Mouse (Mus musculus): Measurements from ENCODE around the gene Mrc1. TPM values are rescaled to one million over a fixed set of nuclear protein-coding genes. Genes with fewer than 3 reads are reported as not detected.

Mrc1 gene
- polyA plus RNA-seq, 1 experiment from 2014 or later, result 7.9 TPM

- H3K4me3 ChIP-seq (ENCODE audit: low read depth, low read length), result no peak overlapping the region
- H3K36me3 ChIP-seq (ENCODE audit: control insufficient read depth, insufficient read depth, low read length), result no peaks in the 10 kb centered on the region
- H3K27ac ChIP-seq (ENCODE audit: low read depth), result no peak overlapping the region
- no peaks in the 10 kb centered on the region for H3K9me3 ChIP-seq (ENCODE audit: control insufficient read depth, low read length)
- no peak for ATAC-seq (replicated peaks; ENCODE audit: low FRiP score, low TSS enrichment, low read depth)
- no peak for DNase-seq (ENCODE audit: low spot score)
- WGBS, result 68% methylated on average over 1 of the region's 1 CpGs
- no peaks in the 10 kb centered on the region for H3K27me3 ChIP-seq (replicated peaks; ENCODE audit: control insufficient read depth, insufficient read depth, low read length)
- H3K9ac ChIP-seq (ENCODE audit: low read length), result no peak overlapping the region
- H3K4me1 ChIP-seq (replicated peaks; ENCODE audit: control insufficient read depth, insufficient read depth, low read length), result no peaks in the 10 kb centered on the region
- H3K4me2 ChIP-seq (ENCODE audit: low read length), result no peak overlapping the region
These were observed 3.7 kb downstream of the Mrc1 start for GRCm38 (mm10) chr2:14232897-14233296.

- no peaks in the 10 kb centered on the region for H3K27me3 ChIP-seq (replicated peaks; ENCODE audit: control insufficient read depth, insufficient read depth, low read length)
- no peak overlapping the region for H3K4me3 ChIP-seq (ENCODE audit: low read depth, low read length)
- DNase-seq (ENCODE audit: low spot score) (no peak), ATAC-seq (replicated peaks; ENCODE audit: low FRiP score, low TSS enrichment, low read depth) (no peak)
- 65% methylated on average over 2 of the region's 2 CpGs for WGBS
- no peaks in the 10 kb centered on the region for H3K36me3 ChIP-seq (ENCODE audit: control insufficient read depth, insufficient read depth, low read length)
- no peak overlapping the region for H3K27ac ChIP-seq (ENCODE audit: low read depth)
- no peak overlapping the region for H3K4me2 ChIP-seq (ENCODE audit: low read length)
- no peaks in the 10 kb centered on the region for H3K9me3 ChIP-seq (ENCODE audit: control insufficient read depth, low read length)
- no peak overlapping the region for H3K9ac ChIP-seq (ENCODE audit: low read length)
- no peaks in the 10 kb centered on the region for H3K4me1 ChIP-seq (replicated peaks; ENCODE audit: control insufficient read depth, insufficient read depth, low read length)
These were observed 4.8 kb downstream of the Mrc1 start for GRCm38 (mm10) chr2:14233983-14234382.

DNA sequence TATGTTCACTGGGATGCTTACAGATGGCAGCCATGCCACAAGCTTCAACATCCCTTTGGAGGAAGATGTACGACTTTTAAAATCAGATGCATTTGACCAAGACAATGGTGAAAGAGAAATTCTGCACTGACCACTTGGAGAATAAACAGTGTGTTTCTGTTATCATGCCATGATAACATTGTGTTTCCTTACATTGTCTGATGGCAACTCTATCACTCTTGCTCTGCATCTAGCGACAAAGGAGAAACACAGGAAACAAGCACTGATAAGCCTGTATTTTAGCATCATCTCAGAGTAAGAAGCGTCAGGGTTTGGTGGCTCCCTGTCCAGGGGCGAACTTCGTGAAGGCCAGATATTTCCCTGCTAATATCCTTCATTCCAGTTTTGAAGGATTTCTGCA is 6.1 kb downstream of the Mrc1 start:
- WGBS, result 75% methylated on average over 5 of the region's 5 CpGs
- no peak overlapping the region for H3K27ac ChIP-seq (ENCODE audit: low read depth)
- H3K4me2 ChIP-seq (ENCODE audit: low read length), result no peak overlapping the region
- no peaks in the 10 kb centered on the region for H3K36me3 ChIP-seq (ENCODE audit: control insufficient read depth, insufficient read depth, low read length)
- no peak for ATAC-seq (replicated peaks; ENCODE audit: low FRiP score, low TSS enrichment, low read depth)
- no peak overlapping the region for H3K9ac ChIP-seq (ENCODE audit: low read length)
- H3K4me3 ChIP-seq (ENCODE audit: low read depth, low read length), result no peak overlapping the region
- no peaks in the 10 kb centered on the region for H3K27me3 ChIP-seq (replicated peaks; ENCODE audit: control insufficient read depth, insufficient read depth, low read length)
- H3K4me1 ChIP-seq (replicated peaks; ENCODE audit: control insufficient read depth, insufficient read depth, low read length), result no peaks in the 10 kb centered on the region
- DNase-seq (ENCODE audit: low spot score), result no peak
- no peaks in the 10 kb centered on the region for H3K9me3 ChIP-seq (ENCODE audit: control insufficient read depth, low read length)

GRCm38 (mm10) chr2:14236920-14237319 is 7.7 kb downstream of the Mrc1 start:
- ATAC-seq (replicated peaks; ENCODE audit: low FRiP score, low TSS enrichment, low read depth), result no peak

GRCm38 (mm10) chr2:14237723-14238122 is 8.5 kb downstream of the Mrc1 start:
- Histone ChIP-seq H3K27me3 (replicated peaks; ENCODE audit: control insufficient read depth, insufficient read depth, low read length) (no peaks in the 10 kb centered on the region), H3K4me3 (ENCODE audit: low read depth, low read length) (no peak overlapping the region)
- WGBS, result 38% methylated on average over 4 of the region's 4 CpGs

More at GRCm38 (mm10) chr2:14236920-14237319, 7.7 kb downstream of the Mrc1 start:
- H3K9ac ChIP-seq (ENCODE audit: low read length), result no peak overlapping the region
- no peaks in the 10 kb centered on the region for H3K4me1 ChIP-seq (replicated peaks; ENCODE audit: control insufficient read depth, insufficient read depth, low read length)
- 87% methylated on average over 4 of the region's 4 CpGs for WGBS
- H3K4me3 ChIP-seq (ENCODE audit: low read depth, low read length), result no peak overlapping the region
- no peaks in the 10 kb centered on the region for H3K27me3 ChIP-seq (replicated peaks; ENCODE audit: control insufficient read depth, insufficient read depth, low read length)
- H3K9me3 ChIP-seq (ENCODE audit: control insufficient read depth, low read length), result no peaks in the 10 kb centered on the region
- no peak overlapping the region for H3K4me2 ChIP-seq (ENCODE audit: low read length)
- no peak for DNase-seq (ENCODE audit: low spot score)
- no peaks in the 10 kb centered on the region for H3K36me3 ChIP-seq (ENCODE audit: control insufficient read depth, insufficient read depth, low read length)
- no peak overlapping the region for H3K27ac ChIP-seq (ENCODE audit: low read depth)

GRCm38 (mm10) chr2:14239151-14239550 is 10.0 kb downstream of the Mrc1 start:
- 55% methylated on average over 5 of the region's 5 CpGs for WGBS
- DNase-seq (ENCODE audit: low spot score) (no peak), ATAC-seq (replicated peaks; ENCODE audit: low FRiP score, low TSS enrichment, low read depth) (no peak)
- H3K4me1 ChIP-seq (replicated peaks; ENCODE audit: control insufficient read depth, insufficient read depth, low read length), result no peaks in the 10 kb centered on the region
- no peak overlapping the region for H3K9ac ChIP-seq (ENCODE audit: low read length)
- H3K9me3 ChIP-seq (ENCODE audit: control insufficient read depth, low read length), result no peaks in the 10 kb centered on the region
- no peak overlapping the region for H3K4me2 ChIP-seq (ENCODE audit: low read length)
- no peaks in the 10 kb centered on the region for H3K27me3 ChIP-seq (replicated peaks; ENCODE audit: control insufficient read depth, insufficient read depth, low read length)
- no peak overlapping the region for H3K4me3 ChIP-seq (ENCODE audit: low read depth, low read length)
- no peak overlapping the region for H3K27ac ChIP-seq (ENCODE audit: low read depth)
- H3K36me3 ChIP-seq (ENCODE audit: control insufficient read depth, insufficient read depth, low read length), result no peaks in the 10 kb centered on the region

More at GRCm38 (mm10) chr2:14237723-14238122, 8.5 kb downstream of the Mrc1 start:
- no peaks in the 10 kb centered on the region for H3K36me3 ChIP-seq (ENCODE audit: control insufficient read depth, insufficient read depth, low read length)
- ATAC-seq (replicated peaks; ENCODE audit: low FRiP score, low TSS enrichment, low read depth) (no peak), DNase-seq (ENCODE audit: low spot score) (no peak)
- H3K9ac ChIP-seq (ENCODE audit: low read length), result no peak overlapping the region
- H3K4me2 ChIP-seq (ENCODE audit: low read length), result no peak overlapping the region
- H3K27ac ChIP-seq (ENCODE audit: low read depth), result no peak overlapping the region
- H3K4me1 ChIP-seq (replicated peaks; ENCODE audit: control insufficient read depth, insufficient read depth, low read length), result no peaks in the 10 kb centered on the region
- no peaks in the 10 kb centered on the region for H3K9me3 ChIP-seq (ENCODE audit: control insufficient read depth, low read length)

DNA sequence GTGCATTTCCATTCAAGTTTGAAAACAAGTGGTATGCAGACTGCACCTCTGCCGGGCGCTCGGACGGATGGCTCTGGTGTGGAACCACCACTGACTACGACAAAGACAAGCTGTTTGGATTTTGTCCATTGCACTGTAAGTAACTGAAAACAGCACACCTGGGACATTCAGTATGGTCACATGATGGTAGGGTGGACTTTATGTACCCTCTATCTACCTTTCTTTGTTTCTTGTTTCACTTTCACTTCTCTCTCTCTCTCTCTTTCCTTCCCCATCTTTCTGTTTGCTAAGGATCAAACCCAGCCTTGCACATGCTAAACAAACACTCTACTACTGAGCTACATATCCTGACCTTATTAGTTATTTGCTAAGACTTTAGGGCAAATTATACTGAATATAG is 15.0 kb downstream of the Mrc1 start:
- ATAC-seq (replicated peaks; ENCODE audit: low FRiP score, low TSS enrichment, low read depth) (no peak), DNase-seq (ENCODE audit: low spot score) (no peak)
- Histone ChIP-seq H3K9ac (ENCODE audit: low read length) (no peak overlapping the region), H3K4me2 (ENCODE audit: low read length) (no peak overlapping the region), H3K4me3 (ENCODE audit: low read depth, low read length) (no peak overlapping the region), H3K4me1 (replicated peaks; ENCODE audit: control insufficient read depth, insufficient read depth, low read length) (no peaks in the 10 kb centered on the region), H3K9me3 (ENCODE audit: control insufficient read depth, low read length) (no peaks in the 10 kb centered on the region), H3K27ac (ENCODE audit: low read depth) (no peak overlapping the region), H3K27me3 (replicated peaks; ENCODE audit: control insufficient read depth, insufficient read depth, low read length) (no peaks in the 10 kb centered on the region), H3K36me3 (ENCODE audit: control insufficient read depth, insufficient read depth, low read length) (no peaks in the 10 kb centered on the region)
- WGBS, result 89% methylated on average over 5 of the region's 5 CpGs

- H3K4me2 ChIP-seq (ENCODE audit: low read length), result no peak overlapping the region
- H3K4me3 ChIP-seq (ENCODE audit: low read depth, low read length), result no peak overlapping the region
- WGBS, result 65% methylated on average over 2 of the region's 2 CpGs
These were observed 15.5 kb downstream of the Mrc1 start for GRCm38 (mm10) chr2:14244668-14245067.

DNA sequence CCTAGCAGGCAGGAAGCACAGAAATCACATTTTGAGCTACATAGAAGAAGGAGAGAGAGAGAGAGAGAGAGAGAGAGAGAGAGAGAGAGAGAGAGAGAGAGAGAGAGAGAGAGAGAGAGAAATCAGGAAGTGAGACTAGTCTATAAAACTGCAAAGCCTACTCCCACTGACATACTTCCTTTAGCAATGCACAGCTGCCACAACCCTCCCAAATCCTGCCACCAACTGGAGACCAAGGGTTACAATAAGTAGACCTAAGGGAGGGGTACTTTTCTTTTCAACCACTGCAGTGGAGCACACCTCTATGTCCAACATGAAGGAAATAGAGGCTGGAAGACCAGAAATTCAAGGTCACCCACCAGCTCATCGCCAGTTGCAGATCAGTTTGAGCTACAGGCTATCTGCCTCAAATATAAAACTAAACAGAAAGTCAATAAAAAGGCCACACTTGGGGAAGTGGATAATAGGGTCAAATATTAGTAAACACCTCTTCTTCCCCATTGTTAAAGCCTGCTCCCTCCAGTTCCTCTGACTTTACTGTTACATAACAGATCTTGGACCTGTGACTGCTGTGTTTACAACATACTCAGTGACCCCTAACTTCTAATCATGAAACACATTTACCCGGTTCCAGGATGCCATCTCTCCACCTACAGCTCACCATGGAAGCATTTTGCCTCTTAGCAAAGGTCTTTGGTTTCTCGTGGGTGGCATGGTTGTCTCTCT is 20.8 kb downstream of the Mrc1 start:
- Histone ChIP-seq H3K4me3 (ENCODE audit: low read depth, low read length) (no peak overlapping the region), H3K36me3 (ENCODE audit: control insufficient read depth, insufficient read depth, low read length) (no peaks in the 10 kb centered on the region), H3K9ac (ENCODE audit: low read length) (no peak overlapping the region), H3K27ac (ENCODE audit: low read depth) (no peak overlapping the region), H3K27me3 (replicated peaks; ENCODE audit: control insufficient read depth, insufficient read depth, low read length) (no peaks in the 10 kb centered on the region), H3K4me1 (replicated peaks; ENCODE audit: control insufficient read depth, insufficient read depth, low read length) (no peaks in the 10 kb centered on the region), H3K9me3 (ENCODE audit: control insufficient read depth, low read length) (no peaks in the 10 kb centered on the region), H3K4me2 (ENCODE audit: low read length) (no peak overlapping the region)
- 71% methylated on average over 3 of the region's 3 CpGs for WGBS
- no peak for DNase-seq (ENCODE audit: low spot score)
- no peak for ATAC-seq (replicated peaks; ENCODE audit: low FRiP score, low TSS enrichment, low read depth)

More at GRCm38 (mm10) chr2:14244668-14245067, 15.5 kb downstream of the Mrc1 start:
- Histone ChIP-seq H3K9me3 (ENCODE audit: control insufficient read depth, low read length) (no peaks in the 10 kb centered on the region), H3K4me1 (replicated peaks; ENCODE audit: control insufficient read depth, insufficient read depth, low read length) (no peaks in the 10 kb centered on the region), H3K27me3 (replicated peaks; ENCODE audit: control insufficient read depth, insufficient read depth, low read length) (no peaks in the 10 kb centered on the region), H3K27ac (ENCODE audit: low read depth) (no peak overlapping the region), H3K9ac (ENCODE audit: low read length) (no peak overlapping the region), H3K36me3 (ENCODE audit: control insufficient read depth, insufficient read depth, low read length) (no peaks in the 10 kb centered on the region)
- DNase-seq (ENCODE audit: low spot score) (no peak), ATAC-seq (replicated peaks; ENCODE audit: low FRiP score, low TSS enrichment, low read depth) (no peak)
